Mouse (Mus musculus): ENCODE measurements around the gene Foxo1.

Gene Foxo1

GRCm38 (mm10) chr3:52320516-52321270, 52.6 kb downstream of the Foxo1 start:
- no peak for DNase-seq

DNA sequence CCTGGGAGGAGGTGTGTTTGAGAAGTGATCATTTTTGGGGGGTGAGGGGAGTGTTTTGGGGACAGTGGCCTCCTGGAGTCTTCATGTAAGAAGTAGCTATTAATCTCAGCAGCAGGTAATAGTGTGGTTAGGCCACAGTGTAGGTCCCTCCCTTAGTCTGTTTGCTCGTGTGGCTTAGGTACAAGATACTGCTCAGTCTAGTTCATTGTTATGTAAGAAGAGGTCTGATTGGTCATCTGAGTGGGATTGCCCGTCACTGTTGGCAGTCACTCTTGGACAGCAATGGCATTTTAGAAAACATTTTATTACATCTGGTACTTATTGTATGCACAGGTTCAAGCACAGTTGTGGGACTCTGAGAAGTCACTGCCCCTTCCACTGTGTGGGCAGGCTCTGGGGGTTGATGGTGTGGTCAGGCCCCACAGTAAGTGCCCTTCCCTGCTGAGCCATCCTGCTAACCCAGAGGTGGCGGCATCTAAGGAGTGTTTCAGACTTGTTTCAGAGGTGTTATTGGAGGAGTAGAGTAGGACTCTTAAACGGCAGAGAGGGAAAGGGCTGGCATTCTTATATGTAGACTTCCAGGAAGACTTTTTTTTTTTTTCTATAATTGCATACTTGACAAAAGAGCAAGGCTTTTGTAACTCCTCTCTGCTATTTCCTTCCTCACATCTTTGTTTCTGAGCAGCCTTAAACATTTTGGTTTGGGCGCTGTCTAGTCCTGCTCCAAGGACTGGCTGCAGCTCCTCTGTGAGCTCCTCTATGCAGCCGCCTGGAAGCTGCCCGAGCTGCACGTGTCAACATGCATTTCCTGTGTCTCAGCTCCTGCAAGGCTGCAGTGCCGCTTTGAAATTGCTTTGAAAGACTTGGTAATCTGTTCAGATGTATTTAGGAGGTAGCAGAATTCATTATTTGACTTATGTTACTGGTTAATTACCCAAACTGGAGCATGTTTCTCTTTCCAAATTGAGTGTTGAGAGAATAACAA, 54.6 kb downstream of the Foxo1 start:
- DNase-seq = no peak

DNA sequence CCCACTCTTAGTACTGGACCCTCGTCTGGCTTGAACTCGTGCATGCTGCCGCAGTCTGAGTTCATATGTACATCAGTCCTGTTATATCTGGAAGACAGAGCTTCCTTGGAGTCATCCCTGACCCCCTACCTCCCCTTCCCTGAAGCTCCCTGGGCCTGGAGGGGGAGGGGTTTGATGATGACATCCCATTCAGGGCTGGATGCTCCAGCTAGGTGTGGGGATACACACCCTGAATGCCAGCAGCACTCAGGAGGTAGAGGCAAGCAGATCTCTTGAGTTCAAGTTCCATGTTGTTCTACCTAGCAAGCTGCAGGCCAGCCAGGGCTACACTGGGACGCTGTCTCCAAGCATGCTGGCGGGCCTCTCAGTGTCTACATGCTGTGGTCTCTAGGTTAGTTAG, 56.9 kb downstream of the Foxo1 start:
- no peak for DNase-seq

GRCm38 (mm10) chr3:52326687-52327086, 58.6 kb downstream of the Foxo1 start:
- DNase-seq = no peak

- DNase-seq = no peak
These were observed 59.0 kb downstream of the Foxo1 start for GRCm38 (mm10) chr3:52327146-52327545.

- DNase-seq = no peak
These were observed 63.6 kb downstream of the Foxo1 start for GRCm38 (mm10) chr3:52331709-52332108.

DNA sequence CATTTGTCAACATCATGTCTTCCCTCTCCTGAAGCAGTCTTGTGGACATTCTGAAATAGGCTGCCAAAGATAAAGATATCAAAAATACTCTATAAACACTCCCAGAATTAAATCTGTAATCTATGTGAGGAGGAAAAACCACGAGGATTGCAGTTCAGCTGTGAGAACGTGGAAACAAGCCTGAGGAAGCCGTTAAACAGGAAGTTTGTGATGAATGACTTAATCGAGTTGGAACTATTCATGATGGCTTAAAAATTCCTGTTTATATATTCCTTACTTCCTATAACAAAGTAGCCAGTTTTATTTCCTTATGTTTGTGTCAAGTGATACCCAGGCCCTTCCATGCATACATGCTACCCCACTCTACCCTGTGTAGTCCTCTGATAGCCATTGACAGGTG, 70.6 kb downstream of the Foxo1 start:
- DNase-seq = no peak

- DNase-seq = no peak
These were observed 72.3 kb downstream of the Foxo1 start for GRCm38 (mm10) chr3:52340336-52341034.

GRCm38 (mm10) chr3:52342226-52342625, 74.1 kb downstream of the Foxo1 start:
- no peak for DNase-seq

DNA sequence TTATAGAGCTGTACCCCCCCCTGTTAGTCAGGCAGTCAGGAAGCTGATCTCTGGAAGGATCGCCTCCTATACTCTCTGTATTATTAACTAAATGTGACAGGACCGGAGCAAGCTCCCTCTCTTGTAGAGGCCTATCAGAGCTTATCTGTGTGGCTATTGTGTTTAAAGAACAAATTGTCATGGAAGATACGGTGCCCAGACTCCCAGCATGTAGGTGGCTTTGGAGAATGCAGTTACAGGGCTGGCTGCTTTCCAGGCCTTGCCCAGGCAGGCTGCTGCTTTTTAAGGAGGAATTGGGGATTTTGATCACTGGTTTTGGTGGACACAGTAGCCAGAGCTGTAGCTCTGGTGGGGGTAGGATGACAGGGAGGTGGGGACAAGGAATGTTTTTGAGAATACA, 74.7 kb downstream of the Foxo1 start:
- peak; percentile 78 to 81 for DNase-seq

DNA sequence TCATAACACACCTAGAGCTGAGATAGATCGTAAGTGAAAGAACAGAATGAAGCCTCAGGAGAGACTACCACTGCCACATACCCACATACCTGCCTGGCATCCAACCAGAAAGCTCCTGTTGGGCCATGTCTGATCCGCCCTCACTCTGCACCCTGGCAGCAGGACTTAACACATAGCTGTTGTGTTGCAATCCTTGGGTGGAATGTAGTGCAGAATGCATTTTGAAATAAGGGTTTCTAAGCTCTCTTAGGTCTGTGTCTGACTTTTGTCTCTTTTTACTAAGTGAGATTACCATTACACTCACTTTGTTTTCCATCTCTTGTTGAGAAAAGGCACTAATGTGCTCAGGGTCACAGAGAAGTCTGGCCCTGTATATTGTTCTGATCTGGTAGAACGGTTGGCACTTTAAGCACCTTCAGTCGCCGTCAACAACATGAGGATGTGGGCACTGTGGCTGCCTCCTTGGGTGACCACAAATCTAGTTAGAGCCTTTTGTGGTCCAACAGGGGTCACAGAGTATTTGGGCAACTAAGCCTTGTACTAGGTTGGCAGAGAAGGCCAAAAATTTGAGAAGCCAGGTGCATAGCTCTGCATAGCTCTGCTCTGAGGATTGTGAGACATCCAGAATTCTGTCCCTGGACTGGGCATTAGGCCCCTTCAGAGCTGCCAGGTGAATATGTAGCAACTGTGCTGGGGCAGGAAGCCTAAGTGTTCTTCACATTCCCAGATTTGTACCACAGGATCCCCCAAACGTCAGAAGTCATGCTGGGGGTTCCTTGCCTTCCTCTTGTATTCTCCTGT, 75.3 kb downstream of the Foxo1 start:
- no peak for DNase-seq

- no peak for DNase-seq
These were observed 77.7 kb downstream of the Foxo1 start for GRCm38 (mm10) chr3:52345881-52346280.

DNA sequence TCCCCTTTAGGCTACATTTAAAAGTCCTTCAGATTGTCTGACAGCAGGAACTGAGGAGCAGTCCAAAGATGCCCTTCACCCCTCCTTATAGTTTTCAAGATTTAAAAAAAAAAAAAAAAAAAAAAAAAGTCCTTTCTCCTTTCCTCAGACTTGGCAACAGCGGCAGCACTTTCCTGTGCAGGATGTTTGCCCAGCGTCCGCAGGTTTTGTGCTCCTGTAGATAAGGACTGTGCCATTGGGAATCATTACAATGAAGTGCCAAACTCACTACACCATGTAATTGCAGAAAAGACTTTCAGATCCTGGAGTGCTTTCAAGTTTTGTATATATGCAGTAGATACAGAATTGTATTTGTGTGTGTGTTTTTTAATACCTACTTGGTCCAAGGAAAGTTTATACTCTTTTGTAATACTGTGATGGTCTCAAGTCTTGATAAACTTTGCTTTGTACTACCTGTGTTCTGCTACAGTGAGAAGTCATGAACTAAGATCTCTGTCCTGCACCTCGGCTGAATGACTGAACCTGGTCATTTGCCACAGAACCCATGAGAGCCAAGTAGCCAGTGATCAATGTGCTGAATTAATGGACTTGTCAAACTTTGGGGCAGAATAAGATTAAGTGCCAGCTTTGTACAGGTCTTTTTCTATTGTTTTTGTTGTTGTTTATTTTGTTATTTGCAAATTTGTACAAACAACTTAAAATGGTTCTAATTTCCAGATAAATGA, 79.0 kb downstream of the Foxo1 start:
- no peak for DNase-seq

DNA sequence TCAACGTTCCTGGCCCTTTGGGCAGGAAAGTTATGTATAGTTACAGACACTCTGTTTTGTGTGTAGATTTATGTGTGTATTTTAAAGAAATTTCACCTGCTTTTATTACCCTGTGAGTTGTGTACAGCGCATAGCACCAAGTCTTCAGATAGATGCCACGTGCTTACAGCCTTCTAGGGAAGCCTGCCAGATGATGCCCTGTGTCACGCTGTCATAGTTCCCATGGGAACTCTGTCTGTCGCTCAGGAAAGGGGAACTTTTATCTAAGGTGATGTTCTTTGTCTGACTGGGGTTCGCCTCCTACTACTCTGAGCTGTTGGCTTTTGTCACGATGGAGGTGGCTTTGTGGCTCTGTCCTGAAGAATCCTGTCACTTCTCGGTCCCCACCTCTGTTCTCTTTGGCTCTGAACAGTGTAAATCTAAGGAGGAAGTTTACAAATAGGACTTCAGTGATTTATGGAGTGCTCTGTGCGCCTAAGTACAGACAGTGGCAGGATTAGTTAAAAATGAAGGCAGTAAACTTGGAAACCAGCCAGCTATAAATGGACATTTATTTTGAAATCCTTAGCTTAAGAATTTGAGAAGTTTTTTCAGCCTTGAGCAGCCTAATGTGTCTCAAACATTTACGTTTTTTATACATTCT, 80.0 kb downstream of the Foxo1 start:
- DNase-seq = no peak

- DNase-seq = no peak
These were observed 82.5 kb downstream of the Foxo1 start for GRCm38 (mm10) chr3:52350636-52351035.

DNA sequence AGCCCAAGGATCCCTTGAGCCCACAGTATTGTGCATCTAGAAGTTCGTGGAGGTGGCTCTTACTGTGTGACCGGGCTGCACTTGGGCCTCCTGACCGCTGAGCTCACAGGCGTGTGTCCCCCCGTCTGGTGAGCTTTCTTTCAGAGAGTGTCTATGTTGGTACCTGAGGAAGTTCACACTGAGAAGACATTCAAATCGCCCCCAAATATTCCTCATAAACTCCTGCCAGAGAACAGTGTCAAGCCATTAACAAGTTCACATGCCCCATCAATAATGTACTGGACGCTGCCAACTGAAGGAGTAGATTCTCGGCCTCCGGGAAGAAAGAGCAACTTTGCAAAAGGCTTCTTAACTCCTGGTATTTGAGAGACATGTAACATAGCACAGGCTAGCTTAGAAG, 83.8 kb downstream of the Foxo1 start:
- DNase-seq = no peak

- DNase-seq = no peak
These were observed 86.1 kb downstream of the Foxo1 start for GRCm38 (mm10) chr3:52354203-52354602.

GRCm38 (mm10) chr3:52357265-52357953, 89.3 kb downstream of the Foxo1 start:
- DNase-seq = no peak

DNA sequence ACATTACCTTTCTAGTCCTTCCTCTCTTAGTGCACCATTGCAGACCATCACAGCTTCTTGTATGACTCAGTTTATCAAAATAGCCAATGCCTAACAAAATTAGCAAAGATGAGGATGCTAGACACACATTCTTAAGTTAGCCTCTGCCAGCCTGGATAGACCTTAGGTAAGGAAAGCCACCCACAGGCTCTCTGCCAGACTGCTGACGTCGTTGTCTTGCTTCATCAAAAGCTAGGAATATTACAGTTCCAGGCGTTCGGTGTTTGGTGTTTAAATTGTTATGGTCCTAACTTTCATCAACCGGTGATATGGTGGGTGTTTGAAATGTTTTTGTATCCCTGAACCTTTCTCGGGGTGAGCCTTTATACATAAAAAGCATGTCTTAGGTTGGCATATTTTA, 96.4 kb downstream of the Foxo1 start:
- no peak for DNase-seq

DNA sequence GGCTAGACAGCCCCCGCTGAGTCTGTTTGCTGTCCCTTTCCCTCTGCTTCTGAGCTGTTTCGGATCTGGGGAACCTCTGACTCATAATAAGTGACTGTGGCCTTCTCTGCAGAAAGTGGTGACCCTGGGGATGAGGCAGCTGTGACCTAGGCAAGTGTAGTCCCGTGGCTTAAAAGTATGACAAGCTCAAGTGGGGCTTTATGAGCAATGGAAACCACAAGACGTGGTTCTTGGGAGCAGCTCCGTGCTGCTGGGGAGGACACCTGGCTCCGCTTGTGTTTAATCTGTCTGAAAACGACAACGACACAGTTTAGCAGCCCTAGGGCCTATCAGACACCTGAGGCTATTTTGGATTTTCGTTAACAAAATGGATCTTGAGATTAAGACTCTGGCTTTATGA, 101.1 kb downstream of the Foxo1 start:
- no peak for DNase-seq
